ENCODE assay signal across 16 mouse cellular contexts in genomic region chr5:124021701-124022100, GRCm38 (mm10). TPM values are rescaled to one million over a fixed set of nuclear protein-coding genes. Genes with fewer than 3 reads are reported as not detected.
DNase-seq lines count a peak whose midpoint lies in the region; ATAC-seq and TF ChIP-seq lines count a peak whose summit lies in the region.
"Had no signal": no experiment of that assay in that cellular context is flagged by ENCODE, and none has a peak within 500 bp of the region (broad histone marks: within the 10 kb centered on the region; RNA-seq: fewer than 3 reads in every experiment).

No protein-coding gene starts in this region.

- H3K4me3 ChIP-seq in embryonic facial prominence, embryonic 14.5 days (ENCODE audit: low read depth, low read length): no peak overlapping the region
- H3K4me3 ChIP-seq in embryonic facial prominence, embryonic 10.5 days: no peak overlapping the region
- H3K4me3 ChIP-seq in lung, postnatal 0 days (ENCODE audit: low read depth, low read length): no peak overlapping the region
- peak overlapping the region; percentile 30 for H3K4me3 ChIP-seq in liver, embryonic 12.5 days
- H3K4me3 ChIP-seq in midbrain, postnatal 0 days (ENCODE audit: low read depth, low read length): no peak overlapping the region
- H3K4me3 ChIP-seq: limb, embryonic 13.5 days; neural tube, embryonic 15.5 days had no signal

- TF ChIP-seq EP300 in lung, postnatal 0 days (IDR thresholded peaks at IDR 0.05): no peak

- H3K36me3 ChIP-seq in embryonic facial prominence, embryonic 14.5 days (ENCODE audit: control insufficient read depth, insufficient read depth, low read length): peaks cover 17% of the 10 kb centered on the region; the same call in 1 of the 2 replicates
- peaks cover 44% of the 10 kb centered on the region for H3K36me3 ChIP-seq in embryonic facial prominence, embryonic 10.5 days (replicated peaks)
- no peaks in the 10 kb centered on the region for H3K36me3 ChIP-seq in lung, postnatal 0 days (ENCODE audit: insufficient read depth, low read length)
- H3K36me3 ChIP-seq in liver, embryonic 12.5 days: peaks cover 34% of the 10 kb centered on the region
- H3K36me3 ChIP-seq in midbrain, postnatal 0 days (ENCODE audit: insufficient read depth, low read length): no peaks in the 10 kb centered on the region

- no peak overlapping the region for H3K4me2 ChIP-seq in embryonic facial prominence, embryonic 14.5 days (ENCODE audit: low read depth, low read length)
- H3K4me2 ChIP-seq in lung, postnatal 0 days (replicated peaks; ENCODE audit: low read depth, low read length): no peak overlapping the region
- H3K4me2 ChIP-seq in liver, embryonic 12.5 days: peak overlapping the region; percentile 66
- no peak overlapping the region for H3K4me2 ChIP-seq in midbrain, postnatal 0 days (ENCODE audit: low read depth, low read length, poor library complexity, severe bottlenecking)
- H3K4me2 ChIP-seq: limb, embryonic 13.5 days; neural tube, embryonic 15.5 days had no signal

- no peak overlapping the region for H3K9ac ChIP-seq in embryonic facial prominence, embryonic 14.5 days (ENCODE audit: low read depth, low read length)
- no peak overlapping the region for H3K9ac ChIP-seq in lung, postnatal 0 days (replicated peaks; ENCODE audit: low read depth)
- H3K9ac ChIP-seq in liver, embryonic 12.5 days: peak overlapping the region; percentile 62
- no peak overlapping the region for H3K9ac ChIP-seq in midbrain, postnatal 0 days (replicated peaks; ENCODE audit: low read length, poor library complexity, severe bottlenecking)
- H3K9ac ChIP-seq: limb, embryonic 13.5 days; neural tube, embryonic 15.5 days had no signal

- H3K4me1 ChIP-seq in embryonic facial prominence, embryonic 14.5 days (ENCODE audit: control insufficient read depth, insufficient read depth, low read length): peaks cover 8% of the 10 kb centered on the region; the same call in 1 of the 2 replicates
- H3K4me1 ChIP-seq in embryonic facial prominence, embryonic 10.5 days: peaks cover 77% of the 10 kb centered on the region
- peaks cover 46% of the 10 kb centered on the region; the same call in 1 of the 2 replicates for H3K4me1 ChIP-seq in lung, postnatal 0 days (ENCODE audit: insufficient read depth, low read depth, low read length)
- H3K4me1 ChIP-seq in liver, embryonic 12.5 days: peaks cover 98% of the 10 kb centered on the region
- peaks cover 6% of the 10 kb centered on the region; the same call in 1 of the 2 replicates for H3K4me1 ChIP-seq in midbrain, postnatal 0 days (ENCODE audit: insufficient read depth, low read length)

- DNase-seq in embryonic facial prominence, embryonic 14.5 days (ENCODE audit: low spot score): peak; percentile 19
- no peak for DNase-seq in embryonic facial prominence, embryonic 10.5 days (ENCODE audit: low spot score)
- no peak for DNase-seq in lung, postnatal 0 days (ENCODE audit: low spot score)
- DNase-seq in lung, postnatal 36 days: no peak
- DNase-seq in retina, postnatal 1 day: peak; percentile 88
- no peak for DNase-seq in frontal cortex, postnatal 14 days (ENCODE audit: low spot score in 2 of 2)
- no peak for DNase-seq in midbrain, postnatal 0 days (ENCODE audit: low spot score)
- DNase-seq: embryo, embryonic 11 days; gastrocnemius, postnatal 10 days; heart, postnatal 10 days; kidney, postnatal 14 days; layer of hippocampus, postnatal 36 days; midbrain, embryonic 14.5 days had no signal

- H3K27me3 ChIP-seq in embryonic facial prominence, embryonic 14.5 days (replicated peaks; ENCODE audit: control insufficient read depth, insufficient read depth, low read length): no peaks in the 10 kb centered on the region
- H3K27me3 ChIP-seq in embryonic facial prominence, embryonic 10.5 days (replicated peaks; ENCODE audit: low read depth, poor library complexity, severe bottlenecking): no peaks in the 10 kb centered on the region
- H3K27me3 ChIP-seq in lung, postnatal 0 days (replicated peaks; ENCODE audit: insufficient read depth, low read length): no peaks in the 10 kb centered on the region
- no peaks in the 10 kb centered on the region for H3K27me3 ChIP-seq in liver, embryonic 12.5 days (replicated peaks)
- no peaks in the 10 kb centered on the region for H3K27me3 ChIP-seq in midbrain, postnatal 0 days (ENCODE audit: insufficient read depth, low read length)
- H3K27me3 ChIP-seq: limb, embryonic 13.5 days; neural tube, embryonic 15.5 days had no signal

- H3K27ac ChIP-seq in embryonic facial prominence, embryonic 14.5 days (replicated peaks; ENCODE audit: low read depth, low read length): no peak overlapping the region
- H3K27ac ChIP-seq in embryonic facial prominence, embryonic 10.5 days (replicated peaks): no peak overlapping the region
- peak overlapping the region; percentile 75 for H3K27ac ChIP-seq in lung, postnatal 0 days (ENCODE audit: low read length)
- peak overlapping the region; percentile 83 for H3K27ac ChIP-seq in liver, embryonic 12.5 days
- no peak overlapping the region for H3K27ac ChIP-seq in midbrain, postnatal 0 days (ENCODE audit: low read depth, low read length)
- H3K27ac ChIP-seq: limb, embryonic 13.5 days; neural tube, embryonic 15.5 days had no signal

- no peak for ATAC-seq in embryonic facial prominence, embryonic 14.5 days (ENCODE audit: low read depth)
- no peak for ATAC-seq in lung, postnatal 0 days
- no peak for ATAC-seq in liver, embryonic 12.5 days
- no peak for ATAC-seq in midbrain, postnatal 0 days (ENCODE audit: low FRiP score)

- TF ChIP-seq CTCF in lung, postnatal 0 days (IDR thresholded peaks at IDR 0.05): no peak
- no peak for TF ChIP-seq CTCF in midbrain, postnatal 0 days (IDR thresholded peaks at IDR 0.05)

- 80% methylated on average over 11 of the region's 11 CpGs for WGBS in embryonic facial prominence, embryonic 14.5 days
- 84% methylated on average over 11 of the region's 11 CpGs for WGBS in embryonic facial prominence, embryonic 10.5 days
- WGBS in lung, postnatal 0 days: 78% methylated on average over 11 of the region's 11 CpGs
- WGBS in liver, embryonic 12.5 days (ENCODE audit: insufficient replicate concordance): 65% methylated on average over 11 of the region's 11 CpGs
- WGBS in midbrain, postnatal 0 days: 62% methylated on average over 11 of the region's 11 CpGs

- H3K9me3 ChIP-seq in embryonic facial prominence, embryonic 14.5 days (ENCODE audit: control insufficient read depth, low read length): no peaks in the 10 kb centered on the region
- H3K9me3 ChIP-seq in embryonic facial prominence, embryonic 10.5 days: no peaks in the 10 kb centered on the region
- no peaks in the 10 kb centered on the region for H3K9me3 ChIP-seq in lung, postnatal 0 days (ENCODE audit: low read length)
- H3K9me3 ChIP-seq in liver, embryonic 12.5 days (replicated peaks): no peaks in the 10 kb centered on the region
- no peaks in the 10 kb centered on the region for H3K9me3 ChIP-seq in midbrain, postnatal 0 days (ENCODE audit: low read length)
- H3K9me3 ChIP-seq: limb, embryonic 13.5 days; neural tube, embryonic 15.5 days had no signal

RNA-seq across cellular contexts. Expression of gene Vps37b, which starts 10.4 kb away (rescaled TPM):
- 30.4 and 31.7 TPM in 2 replicates for polyA plus RNA-seq in embryonic facial prominence, embryonic 14.5 days (2014; fragmentation: Nextera tagmentation; extraction: Ambion mirVana)
- 43.8 and 47.6 TPM in 2 replicates for polyA plus RNA-seq in embryonic facial prominence, embryonic 10.5 days (2016; fragmentation: Nextera tagmentation; extraction: Ambion mirVana)
- 28.5 and 31.0 TPM in 2 replicates for polyA plus RNA-seq in lung, postnatal 0 days (2015; fragmentation: Nextera tagmentation; extraction: Ambion mirVana)
- polyA plus RNA-seq in liver, embryonic 12.5 days (2016; fragmentation: Nextera tagmentation; extraction: Ambion mirVana): 20.9 and 21.8 TPM in 2 replicates
- 52.3 and 75.5 TPM in 2 replicates for total RNA-seq in midbrain, postnatal 0 days (2014; rRNA removed)
- 54.3 and 56.2 TPM in 2 replicates for polyA plus RNA-seq in midbrain, postnatal 0 days (2015; fragmentation: Nextera tagmentation; extraction: Ambion mirVana)

RNA-seq across cellular contexts. Expression of gene Hip1r, which starts 48.3 kb away (rescaled TPM):
- polyA plus RNA-seq in embryonic facial prominence, embryonic 14.5 days (2014; fragmentation: Nextera tagmentation; extraction: Ambion mirVana): 7.5 and 8.4 TPM in 2 replicates
- polyA plus RNA-seq in embryonic facial prominence, embryonic 10.5 days (2016; fragmentation: Nextera tagmentation; extraction: Ambion mirVana): 8.5 and 10.7 TPM in 2 replicates
- 20.0 and 22.7 TPM in 2 replicates for polyA plus RNA-seq in lung, postnatal 0 days (2015; fragmentation: Nextera tagmentation; extraction: Ambion mirVana)
- 15.2 and 16.7 TPM in 2 replicates for polyA plus RNA-seq in liver, embryonic 12.5 days (2016; fragmentation: Nextera tagmentation; extraction: Ambion mirVana)
- 42.9 and 45.4 TPM in 2 replicates for total RNA-seq in midbrain, postnatal 0 days (2014; rRNA removed)
- 25.8 and 30.8 TPM in 2 replicates for polyA plus RNA-seq in midbrain, postnatal 0 days (2015; fragmentation: Nextera tagmentation; extraction: Ambion mirVana)

Comparison
In these comparisons a context has a peak if more than half of its experiments do, and no peak if none do; other contexts are left out.
1. DNase-seq: peak in embryonic facial prominence, embryonic 14.5 days (single experiment) and retina, postnatal 1 day (single experiment); none in embryonic facial prominence, embryonic 10.5 days (single experiment), lung, postnatal 0 days (single experiment), lung, postnatal 36 days (single experiment), frontal cortex, postnatal 14 days (0 of 2) and midbrain, postnatal 0 days (single experiment).
2. H3K27ac ChIP-seq: peak in lung, postnatal 0 days (single experiment) and liver, embryonic 12.5 days (single experiment); none in embryonic facial prominence, embryonic 14.5 days (single experiment), embryonic facial prominence, embryonic 10.5 days (single experiment) and midbrain, postnatal 0 days (single experiment).